Mouse (Mus musculus) bone marrow macrophage, adult 2 months (primary cell): ENCODE measurements around the gene Csnk2b.

Source experiments
- CTCF ChIP-seq: IDR thresholded peaks from 2 replicates; pipeline ENCODE4 v1.5.1; 2012; ENCODE audit warnings: low read depth, mild to moderate bottlenecking, low read length, moderate library complexity
- POLR2A ChIP-seq: IDR thresholded peaks from 2 replicates; pipeline ENCODE4 v1.6.1; 2012; ENCODE audit warnings: mild to moderate bottlenecking, low read depth, low read length, borderline replicate concordance

DNA sequence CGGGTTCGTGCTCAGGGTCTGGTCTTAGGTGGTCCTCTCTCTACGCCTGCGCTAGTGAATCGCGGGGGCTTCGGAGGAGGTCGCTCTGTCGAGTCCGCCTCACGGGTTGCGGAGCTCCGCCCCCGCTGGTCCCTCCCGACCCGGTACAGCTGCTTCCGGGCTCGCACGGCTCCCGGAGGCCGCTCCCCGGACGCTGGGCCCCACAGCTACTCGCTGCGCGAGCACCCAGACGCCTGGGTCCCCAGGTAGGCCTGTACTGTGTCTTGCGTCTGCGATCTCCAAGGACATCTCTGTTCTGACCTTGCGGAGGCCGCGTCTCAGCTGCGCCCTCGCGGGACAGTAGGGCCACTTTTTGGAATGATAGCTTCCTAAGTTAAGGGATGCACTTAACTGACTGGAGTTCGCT lies 4.4 kb upstream of the Csnk2b start, which contains the start of gene D17H6S53E:
- no peak for TF ChIP-seq POLR2A
- no peak for TF ChIP-seq CTCF
